In genomic region chrX:59134166-59134861, GRCm38 (mm10) we compare ENCODE assay signal across 8 mouse cellular contexts.
A peak's percentile ranks its signal among the peaks of the same experiment; 100 is the strongest.
DNase-seq lines count a peak whose midpoint lies in the region; ATAC-seq and TF ChIP-seq lines count a peak whose summit lies in the region.

No protein-coding gene starts in this region.

- H3K36me3 ChIP-seq in forebrain, embryonic 12.5 days (replicated peaks): no peaks in the 10 kb centered on the region
- H3K36me3 ChIP-seq in hindbrain, embryonic 13.5 days: no peaks in the 10 kb centered on the region
- H3K36me3 ChIP-seq in stomach, embryonic 16.5 days (ENCODE audit: control insufficient read depth, insufficient read depth, low read length): no peaks in the 10 kb centered on the region

- DNase-seq in cerebellum, adult 9-10 months: no peak
- peak; percentile 12 to 32 for DNase-seq in left cerebral cortex, adult 8-10 months (ENCODE audit: low spot score in 2 of 2)
- peak; percentile 50 for DNase-seq in naive thymus-derived CD4-positive, alpha-beta T cell, adult 2 months (ENCODE audit: low read depth)

- WGBS in forebrain, embryonic 12.5 days: 19% methylated on average over 59 of the region's 75 CpGs
- WGBS in hindbrain, embryonic 13.5 days: 18% methylated on average over 49 of the region's 75 CpGs
- WGBS in stomach, embryonic 16.5 days: 10% methylated on average over 47 of the region's 75 CpGs

- ATAC-seq in cerebellum, adult (ENCODE audit: insufficient number of reproducible peaks, low FRiP score, low TSS enrichment): peak; percentile 74
- ATAC-seq in forebrain, embryonic 12.5 days (ENCODE audit: low FRiP score): peak; percentile 80
- peak; percentile 86 for ATAC-seq in hindbrain, embryonic 13.5 days (ENCODE audit: low FRiP score)
- ATAC-seq in stomach, embryonic 16.5 days (ENCODE audit: insufficient read depth, low FRiP score): peak; percentile 73

- peak overlapping the region; percentile 57 for H3K4me3 ChIP-seq in bone marrow macrophage, adult 2 months (ENCODE audit: insufficient read depth, low read length)
- peak overlapping the region; percentile 54 for H3K4me3 ChIP-seq in forebrain, embryonic 12.5 days (replicated peaks)
- H3K4me3 ChIP-seq in hindbrain, embryonic 13.5 days: peak overlapping the region; percentile 55
- peak overlapping the region; percentile 54 for H3K4me3 ChIP-seq in stomach, embryonic 16.5 days (replicated peaks; ENCODE audit: low read length)

- H3K9me3 ChIP-seq in forebrain, embryonic 12.5 days: no peaks in the 10 kb centered on the region
- H3K9me3 ChIP-seq in hindbrain, embryonic 13.5 days: no peaks in the 10 kb centered on the region
- H3K9me3 ChIP-seq in stomach, embryonic 16.5 days (replicated peaks; ENCODE audit: control insufficient read depth, low read length): no peaks in the 10 kb centered on the region

- peak overlapping the region; percentile 64 for H3K4me2 ChIP-seq in forebrain, embryonic 12.5 days
- peak overlapping the region; percentile 71 for H3K4me2 ChIP-seq in hindbrain, embryonic 13.5 days
- peak overlapping the region; percentile 54 for H3K4me2 ChIP-seq in stomach, embryonic 16.5 days (ENCODE audit: low read depth, low read length)

- no peaks in the 10 kb centered on the region for H3K4me1 ChIP-seq in bone marrow macrophage, adult 2 months (ENCODE audit: control insufficient read depth, insufficient read depth, low read length)
- H3K4me1 ChIP-seq in forebrain, embryonic 12.5 days: no peaks in the 10 kb centered on the region
- 0 out of 2 replicates have a peak, but pooled peaks cover 3% of the 10 kb centered on the region for H3K4me1 ChIP-seq in hindbrain, embryonic 13.5 days (replicated peaks)
- no peaks in the 10 kb centered on the region for H3K4me1 ChIP-seq in stomach, embryonic 16.5 days (ENCODE audit: control insufficient read depth, insufficient read depth, low read length)

- TF ChIP-seq CTCF in bone marrow macrophage, adult 2 months (IDR thresholded peaks at IDR 0.05; ENCODE audit: low read depth, low read length): no peak

- TF ChIP-seq POLR2A in bone marrow macrophage, adult 2 months (IDR thresholded peaks at IDR 0.05; ENCODE audit: borderline replicate concordance, low read depth, low read length): no peak

- no peaks in the 10 kb centered on the region for H3K27me3 ChIP-seq in forebrain, embryonic 12.5 days
- no peaks in the 10 kb centered on the region for H3K27me3 ChIP-seq in hindbrain, embryonic 13.5 days
- no peaks in the 10 kb centered on the region for H3K27me3 ChIP-seq in stomach, embryonic 16.5 days (ENCODE audit: control insufficient read depth, insufficient read depth, low read length)

- no peak overlapping the region for H3K27ac ChIP-seq in bone marrow macrophage, adult 2 months (ENCODE audit: insufficient read depth, low read depth, low read length)
- H3K27ac ChIP-seq in forebrain, embryonic 12.5 days: peak overlapping the region; percentile 53; the same call in 1 of the 2 replicates
- no peak overlapping the region for H3K27ac ChIP-seq in hindbrain, embryonic 13.5 days
- H3K27ac ChIP-seq in stomach, embryonic 16.5 days (ENCODE audit: low read length): no peak overlapping the region

- H3K9ac ChIP-seq in forebrain, embryonic 12.5 days: peak overlapping the region; percentile 57
- H3K9ac ChIP-seq in hindbrain, embryonic 13.5 days: peak overlapping the region; percentile 70
- H3K9ac ChIP-seq in stomach, embryonic 16.5 days (ENCODE audit: low read length): peak overlapping the region; percentile 67
